Mouse (Mus musculus): ENCODE measurements at regions not wholly inside any gene's neighbourhood (a gene's known extent, or its start where the extent isn't known, plus 50 kb on each side); places are given as distances from the start of the nearest gene placed in this dataset.

DNA sequence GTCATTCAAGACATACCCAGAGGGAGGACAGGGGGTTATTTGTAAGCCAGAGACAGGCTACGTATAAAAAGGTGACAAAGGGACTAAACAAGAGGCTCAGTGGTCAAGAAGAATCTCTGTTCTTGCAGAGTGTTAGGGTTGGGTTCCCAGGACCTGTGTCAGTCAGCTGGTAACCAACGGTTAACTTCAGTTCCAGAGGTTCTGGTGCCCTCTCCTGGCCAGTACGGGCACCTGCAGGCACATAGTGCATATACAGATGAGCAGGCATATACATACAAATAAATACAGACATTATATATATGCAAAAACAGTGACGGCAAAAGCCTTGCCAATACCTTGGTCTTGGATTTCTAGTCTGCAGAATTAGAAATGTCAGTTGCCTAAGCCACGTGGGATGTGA, 170.6 kb downstream of the Gsdmc2 start:
- ATAC-seq (replicated peaks; ENCODE audit: poor library complexity, severe bottlenecking) = no peak

DNA sequence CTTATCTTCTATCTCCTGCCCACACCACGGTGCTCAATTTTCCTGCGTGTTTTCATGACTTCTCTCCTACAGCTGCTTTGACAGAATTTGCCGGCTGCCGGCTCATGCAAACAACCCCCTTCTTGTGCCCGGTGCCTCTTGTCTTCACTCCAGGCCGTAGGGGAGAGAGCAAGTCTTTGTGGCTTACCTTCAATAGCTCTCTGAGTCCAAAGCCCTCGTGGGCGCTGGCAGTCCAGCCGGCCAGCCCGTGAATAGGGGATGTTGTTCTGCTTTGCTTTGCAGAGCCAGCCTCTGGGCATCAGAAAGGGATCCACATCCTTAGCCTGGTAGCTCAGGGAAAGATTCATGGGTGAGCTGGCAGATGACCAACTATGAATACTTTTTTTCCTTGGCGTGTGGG, 173.9 kb downstream of the Gsdmc2 start:
- no peak for ATAC-seq (replicated peaks; ENCODE audit: poor library complexity, severe bottlenecking)

DNA sequence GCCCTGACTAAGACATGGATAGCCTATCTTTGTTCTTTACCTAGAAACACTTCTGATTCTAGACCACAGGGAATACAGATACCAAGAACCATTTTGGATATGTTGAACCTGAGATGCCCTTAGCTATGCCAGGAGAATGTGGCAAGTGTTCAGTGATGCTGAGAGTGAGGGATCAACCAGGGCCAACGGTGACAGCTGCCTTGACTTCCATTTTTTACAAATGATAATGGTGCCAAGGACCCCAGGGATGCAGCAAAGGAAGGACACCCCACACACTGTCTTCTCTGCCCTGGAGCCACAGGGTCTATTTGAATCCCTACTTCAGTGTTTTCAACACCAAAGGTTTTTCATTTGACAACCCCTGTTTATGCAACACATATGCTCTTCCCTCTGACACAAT, 174.4 kb downstream of the Gsdmc2 start:
- no peak for ATAC-seq (replicated peaks; ENCODE audit: poor library complexity, severe bottlenecking)

DNA sequence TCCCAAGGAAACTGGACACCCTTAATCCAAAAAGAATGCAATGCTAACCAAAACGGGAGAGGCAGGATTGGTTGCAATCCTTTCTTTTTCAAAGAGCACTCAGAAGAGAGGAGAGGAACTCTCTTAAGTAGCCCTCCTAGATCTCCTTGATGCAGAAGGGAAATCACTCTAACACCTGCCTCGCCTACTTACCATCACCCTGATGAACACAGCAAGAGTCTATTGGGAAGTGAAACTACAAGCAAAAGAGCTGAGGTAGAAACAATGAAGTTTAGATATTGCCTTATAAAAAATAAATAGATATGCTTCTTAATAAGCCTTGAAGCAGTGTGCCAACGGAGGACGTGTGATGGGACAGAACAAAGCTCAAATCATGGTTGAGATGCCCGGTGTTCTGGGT, 177.4 kb downstream of the Gsdmc2 start:
- peak; percentile 57; the same call in 1 of the 2 replicates for ATAC-seq (replicated peaks; ENCODE audit: poor library complexity, severe bottlenecking)

DNA sequence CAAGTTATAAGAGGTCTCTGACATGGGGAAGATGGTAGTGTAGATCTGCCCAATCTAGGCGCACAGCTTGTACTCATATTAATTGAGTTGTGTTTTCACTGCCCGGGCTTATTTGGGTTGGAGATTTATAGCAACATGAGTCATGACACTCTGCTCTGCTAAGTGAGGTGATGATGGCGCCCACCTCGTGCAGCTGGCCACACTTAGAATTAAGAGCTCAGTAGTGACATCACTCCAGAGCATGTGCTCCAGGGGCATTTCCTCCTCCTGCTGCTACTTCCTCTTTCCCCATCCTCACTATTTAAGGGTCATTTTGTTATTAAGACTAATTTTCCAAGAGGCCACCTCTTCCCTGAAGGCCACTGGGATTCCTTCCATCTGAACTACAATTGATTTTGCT, 179.5 kb downstream of the Gsdmc2 start:
- ATAC-seq (replicated peaks; ENCODE audit: poor library complexity, severe bottlenecking) = peak; percentile 93

DNA sequence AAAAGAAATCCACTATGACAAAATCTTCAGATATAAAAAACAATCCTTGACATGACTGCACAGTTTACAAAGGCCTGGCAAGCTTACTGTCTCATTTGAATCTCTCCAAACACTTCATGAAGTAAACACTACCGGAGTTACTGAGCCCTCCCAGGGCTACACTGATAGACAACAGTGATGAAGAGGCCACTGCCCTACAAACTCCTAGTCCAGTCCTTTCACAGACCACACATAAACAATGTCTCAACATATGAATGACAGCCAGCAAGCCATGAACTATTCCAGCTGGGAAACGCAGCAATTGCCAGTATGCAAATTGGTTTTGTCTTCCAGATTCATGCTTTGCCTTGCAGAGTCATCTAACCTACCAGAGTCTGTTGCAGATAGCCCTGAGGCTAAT, 180.1 kb downstream of the Gsdmc2 start:
- no peak for ATAC-seq (replicated peaks; ENCODE audit: poor library complexity, severe bottlenecking)

DNA sequence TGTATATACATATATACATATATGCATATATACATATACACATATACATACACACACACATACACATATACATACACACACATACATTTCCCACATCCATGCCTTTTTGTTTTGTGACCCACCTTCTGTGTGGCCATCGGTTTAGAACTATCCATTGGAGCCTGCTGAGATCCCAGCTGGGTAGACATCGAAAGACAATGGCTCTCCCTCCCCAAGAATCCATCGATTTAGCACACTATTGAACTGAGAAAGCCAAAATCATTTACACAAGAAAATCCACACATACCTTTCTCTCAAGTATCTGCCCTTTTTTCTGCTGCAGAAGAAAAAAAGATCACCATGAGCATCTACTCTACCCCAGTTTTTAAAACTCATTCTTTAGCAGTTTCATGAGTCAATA, 182.8 kb downstream of the Gsdmc2 start:
- no peak for ATAC-seq (replicated peaks; ENCODE audit: poor library complexity, severe bottlenecking)

DNA sequence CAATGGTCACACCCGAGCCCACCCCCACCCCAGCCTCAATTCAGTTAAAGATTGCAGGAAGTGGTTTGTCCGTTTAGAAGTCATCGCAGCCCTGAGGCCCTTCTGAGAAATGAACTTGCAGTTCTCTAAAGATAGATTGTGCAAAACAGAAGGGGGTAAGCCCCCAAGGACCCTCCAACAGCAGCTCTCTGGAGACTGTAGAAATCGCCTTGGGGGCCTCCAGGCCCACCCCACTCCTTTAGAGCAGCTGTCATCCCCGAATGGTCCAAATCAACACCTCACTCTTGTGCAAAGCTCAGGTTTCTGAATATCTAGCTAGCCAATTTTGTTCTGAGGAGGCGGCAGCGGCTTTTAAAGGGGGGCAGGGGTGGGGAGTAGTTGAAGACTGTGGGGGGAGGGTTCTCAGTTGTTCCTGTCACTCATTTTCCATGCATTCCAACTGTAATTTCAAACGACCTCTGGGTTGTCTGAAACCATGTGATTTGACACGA, 186.9 kb downstream of the Gsdmc2 start:
- peak; percentile 81 for ATAC-seq (replicated peaks; ENCODE audit: poor library complexity, severe bottlenecking)

DNA sequence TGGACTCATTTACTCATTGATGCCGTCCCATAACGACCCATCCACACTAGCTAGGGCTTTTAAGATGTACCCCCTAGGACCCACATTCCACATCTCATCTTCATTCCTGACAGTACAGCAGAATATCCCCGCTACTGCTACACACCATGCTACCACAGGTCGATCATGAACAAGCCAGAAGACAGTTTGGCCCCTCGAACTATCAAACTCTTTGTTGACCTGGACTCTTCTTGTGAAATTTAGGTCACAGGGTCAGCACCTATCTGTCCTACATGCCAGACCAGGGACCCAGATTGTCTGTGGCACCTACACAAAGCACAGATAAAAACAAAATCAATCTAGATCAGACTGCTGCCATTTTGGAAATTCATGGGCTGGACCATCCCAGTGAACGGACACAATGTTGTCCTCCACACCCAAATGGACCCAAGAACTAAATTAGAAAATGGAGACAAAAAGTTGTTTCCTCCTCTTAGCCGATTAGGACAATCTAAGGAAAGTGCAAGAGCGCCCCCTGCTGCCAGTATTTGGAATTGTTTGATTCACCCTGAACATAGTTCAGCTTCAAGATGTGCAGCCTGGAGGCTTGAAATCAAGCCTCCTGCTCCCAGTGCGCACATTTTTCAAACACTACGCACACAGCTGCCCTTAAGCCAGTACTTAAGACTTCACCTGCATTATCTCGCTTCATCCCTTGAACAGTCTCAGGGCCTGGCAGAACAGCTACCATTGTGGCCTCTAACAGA, 192.6 kb downstream of the Gsdmc2 start:
- ATAC-seq (replicated peaks; ENCODE audit: poor library complexity, severe bottlenecking) = 0 out of 2 replicates have a peak, but pooled peaks have one; percentile 13

DNA sequence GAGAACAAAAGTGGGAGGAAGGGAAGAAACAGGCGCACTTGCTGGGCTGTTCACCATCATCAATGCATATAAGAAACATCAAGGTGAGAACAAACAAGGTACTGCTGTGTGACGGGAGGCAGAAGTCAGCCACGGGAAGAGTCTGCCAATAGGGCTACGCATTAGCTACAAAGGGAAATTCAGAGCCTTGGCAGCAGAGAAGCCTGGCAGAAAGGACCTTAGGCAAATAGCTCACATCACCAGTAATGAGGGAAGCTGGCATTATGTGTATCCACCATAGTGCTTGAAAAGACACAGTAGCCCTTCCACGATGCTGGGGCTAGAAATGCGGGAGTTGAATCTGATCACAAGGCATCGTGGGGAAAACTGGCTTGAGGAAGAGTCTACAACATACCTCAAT, 193.9 kb downstream of the Gsdmc2 start:
- ATAC-seq (replicated peaks; ENCODE audit: poor library complexity, severe bottlenecking) = no peak

DNA sequence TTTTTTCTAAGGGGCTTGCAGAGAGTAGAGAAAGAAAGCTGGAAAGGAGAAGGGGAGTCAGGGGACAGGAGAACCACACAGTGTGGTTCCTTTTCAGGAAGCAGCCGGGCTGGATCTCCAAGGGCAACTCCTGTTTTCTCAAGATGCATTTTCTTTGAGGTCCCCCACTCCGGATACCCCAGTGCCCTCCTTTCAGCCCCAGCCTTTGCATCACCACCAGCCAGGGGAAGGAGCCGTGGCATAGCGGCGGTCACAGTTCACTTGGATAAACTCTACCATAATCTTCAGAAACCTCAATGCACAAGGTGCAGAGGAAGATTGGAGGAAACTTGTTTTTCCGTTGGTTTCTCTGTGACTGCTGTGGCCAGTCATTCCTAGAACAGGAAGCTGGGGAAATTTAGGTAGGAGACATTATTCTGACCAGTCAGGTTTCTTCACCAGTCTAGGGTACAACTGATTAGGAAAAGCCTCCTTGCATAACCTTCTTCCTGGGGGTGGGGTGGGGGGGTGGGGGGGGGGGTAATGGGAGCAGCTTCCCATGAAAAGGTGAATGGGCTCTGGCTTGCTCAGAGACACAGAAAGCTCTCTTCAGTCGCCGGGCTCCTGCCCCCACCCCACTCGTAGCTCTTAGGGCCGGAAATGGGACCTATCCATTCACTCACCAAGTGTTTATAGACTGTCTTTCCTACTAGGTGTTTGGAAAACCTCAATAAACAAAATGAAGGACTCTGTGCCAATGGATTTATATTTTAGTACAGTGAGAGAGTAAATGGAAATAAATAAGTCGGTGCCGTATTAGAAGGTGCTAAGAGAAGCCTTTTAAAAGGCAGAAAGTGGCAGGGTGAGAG, 196.6 kb downstream of the Gsdmc2 start:
- ATAC-seq (replicated peaks; ENCODE audit: poor library complexity, severe bottlenecking) = peak; percentile 93

DNA sequence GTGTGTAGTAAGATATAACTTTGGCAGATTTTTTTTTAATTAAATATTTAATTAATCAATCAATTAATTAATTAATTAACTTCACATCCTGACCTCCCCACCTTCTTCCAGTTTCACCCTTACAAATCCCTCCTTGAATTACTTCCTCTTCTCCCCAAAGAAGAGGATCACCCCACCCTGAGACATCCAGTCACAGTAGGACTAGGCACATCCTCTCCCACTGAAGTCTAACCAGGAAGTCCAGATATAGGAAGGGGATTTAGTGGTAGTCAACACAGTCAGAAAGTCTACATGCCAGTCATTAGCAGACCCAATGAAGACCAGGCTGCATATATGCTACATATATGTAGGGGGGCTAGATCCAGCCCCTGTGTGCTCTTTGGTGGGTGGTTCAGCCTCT, 220.2 kb downstream of the Gsdmc2 start:
- peak; percentile 65 for ATAC-seq (replicated peaks; ENCODE audit: poor library complexity, severe bottlenecking)

DNA sequence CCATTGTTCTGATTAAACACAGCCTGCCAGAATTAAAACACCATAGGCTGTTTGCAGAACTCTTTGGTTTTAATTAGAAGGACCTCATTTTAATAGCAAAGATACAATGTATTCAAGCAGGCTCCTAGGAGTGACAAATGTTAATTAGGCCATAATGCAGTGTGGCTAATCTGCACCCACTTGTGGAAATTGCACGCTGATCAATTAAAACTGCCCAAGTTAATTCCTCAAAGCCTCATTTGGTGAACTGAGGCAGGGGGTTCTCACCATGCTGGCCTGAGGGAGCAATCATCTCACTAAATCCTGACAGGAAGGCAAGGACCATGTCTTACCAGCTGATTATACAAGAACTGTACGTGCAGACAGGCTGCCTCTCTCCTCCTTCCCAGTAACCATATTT, 220.7 kb downstream of the Gsdmc2 start:
- no peak for ATAC-seq (replicated peaks; ENCODE audit: poor library complexity, severe bottlenecking)

DNA sequence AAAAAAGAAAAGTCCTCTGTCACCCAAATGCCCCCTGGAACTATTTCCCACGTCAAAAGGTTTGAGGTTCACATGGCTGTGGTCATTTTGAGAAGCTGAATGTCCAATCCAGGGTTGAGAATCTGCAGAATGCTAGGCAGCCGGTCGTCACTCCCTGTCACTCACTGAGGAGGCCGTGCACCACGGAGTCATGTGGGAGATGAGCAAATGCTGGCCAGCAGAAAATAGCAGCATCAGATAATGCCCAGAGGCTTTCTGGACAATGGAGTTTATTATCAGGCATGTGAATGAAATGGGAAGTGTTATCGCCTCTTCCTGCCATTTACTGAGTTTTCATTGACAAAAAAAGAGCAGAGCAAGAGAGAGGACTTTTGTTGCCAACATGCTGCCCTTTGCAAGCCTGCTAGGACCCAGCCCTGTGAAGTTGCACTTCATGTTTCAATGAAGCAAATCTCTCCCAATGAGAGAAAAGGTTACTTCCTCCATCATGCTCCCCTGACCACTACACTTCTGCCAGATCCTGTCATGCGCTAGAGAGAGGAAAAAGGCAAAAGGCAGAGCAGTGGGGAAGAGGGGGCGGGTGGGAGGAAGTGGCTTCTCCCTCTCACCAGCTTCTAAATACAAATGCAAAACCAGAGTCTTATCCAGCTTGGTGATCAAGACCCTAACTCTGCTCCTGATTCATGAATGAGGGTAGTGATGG, 228.3 kb downstream of the Gsdmc2 start:
- peak; percentile 76 for ATAC-seq (replicated peaks; ENCODE audit: poor library complexity, severe bottlenecking)

DNA sequence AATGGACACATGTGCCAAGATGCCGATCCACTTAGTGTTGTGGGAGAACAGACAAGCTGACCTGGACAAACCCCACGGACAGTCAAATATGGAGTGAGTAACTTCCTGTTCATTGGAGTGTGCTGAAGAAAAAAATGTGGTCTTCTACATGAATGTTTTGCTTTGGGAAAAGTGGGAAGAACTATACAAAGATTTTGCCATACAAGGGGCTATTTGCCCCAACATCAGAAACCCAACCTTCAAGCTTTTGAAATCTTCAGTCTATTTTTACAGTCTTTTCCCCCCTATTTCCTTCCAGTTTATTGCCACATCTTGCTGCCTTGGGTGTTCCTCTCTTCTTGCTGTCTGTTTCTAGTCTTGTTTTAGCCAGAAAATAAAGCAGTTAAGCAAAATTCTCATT, 230.8 kb downstream of the Gsdmc2 start:
- peak; percentile 38 for ATAC-seq (replicated peaks; ENCODE audit: poor library complexity, severe bottlenecking)

DNA sequence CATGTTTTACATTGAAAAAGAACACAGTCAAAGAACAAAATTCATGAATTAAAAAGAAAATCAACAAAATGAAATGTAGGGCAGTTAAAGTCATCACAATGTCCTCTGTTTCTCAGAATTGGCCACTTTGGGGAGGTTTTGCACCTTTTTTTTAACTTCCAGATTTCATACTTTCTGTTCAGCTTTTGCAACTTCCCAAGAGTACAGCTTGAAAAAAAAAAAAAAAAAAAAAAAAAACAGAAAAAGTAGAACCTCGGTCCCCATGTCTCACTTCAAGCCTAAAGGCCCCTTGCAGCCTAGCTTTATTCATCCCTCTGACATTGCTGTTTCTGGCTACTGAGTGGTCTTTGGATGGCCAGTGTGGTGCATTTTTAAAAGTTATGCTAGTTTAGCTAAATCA, 231.9 kb downstream of the Gsdmc2 start:
- 0 out of 2 replicates have a peak, but pooled peaks have one; percentile 5 for ATAC-seq (replicated peaks; ENCODE audit: poor library complexity, severe bottlenecking)

DNA sequence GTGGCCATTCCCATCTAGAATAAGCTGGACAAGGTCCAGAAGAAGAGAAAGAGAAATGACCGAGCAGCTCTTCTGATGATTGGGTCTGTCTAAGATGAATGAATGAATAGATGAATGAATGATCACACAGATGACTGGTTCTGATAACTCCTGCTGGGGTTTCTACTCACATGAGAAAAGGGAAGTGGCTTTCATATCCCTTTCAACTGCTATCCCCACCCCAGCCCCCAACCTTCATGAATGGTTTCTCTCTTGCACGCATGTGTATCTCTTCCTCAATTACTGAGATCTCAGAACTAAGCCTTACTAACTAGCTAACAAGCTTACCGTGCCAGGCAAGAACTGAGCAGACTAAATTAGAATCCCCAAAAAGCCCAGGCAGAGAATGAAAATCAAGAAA, 233.8 kb downstream of the Gsdmc2 start:
- peak; percentile 88 for ATAC-seq (replicated peaks; ENCODE audit: poor library complexity, severe bottlenecking)

DNA sequence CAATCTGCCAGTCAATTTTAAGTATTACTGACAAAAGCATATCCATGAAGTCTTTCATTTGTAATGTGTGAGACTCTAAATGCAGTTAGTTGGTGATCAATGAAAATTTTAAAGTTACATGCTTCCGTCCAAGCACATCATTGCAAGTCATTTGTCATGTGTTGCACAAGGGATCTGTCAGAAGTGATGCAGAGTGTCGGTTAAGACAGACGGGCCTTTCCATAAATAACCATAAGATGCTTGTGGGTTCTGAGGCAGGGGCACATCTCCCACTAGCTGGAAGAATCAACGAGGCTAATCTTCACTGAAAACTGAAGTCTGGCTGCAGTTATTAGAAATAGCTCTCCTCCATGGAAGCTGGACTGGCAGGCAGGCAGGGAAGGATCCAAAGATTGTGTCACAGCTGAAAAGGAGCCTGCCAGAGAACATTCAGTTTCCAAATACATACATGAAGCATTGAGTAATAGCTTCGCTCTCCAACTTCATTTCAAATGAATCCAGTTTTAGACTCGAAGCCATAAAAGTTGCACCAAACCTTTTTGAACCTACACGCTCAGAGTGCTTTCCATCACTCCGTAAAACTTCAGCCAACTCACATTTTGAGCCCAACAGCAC, 241.8 kb downstream of the Gsdmc2 start:
- peak; percentile 68 for ATAC-seq (replicated peaks; ENCODE audit: poor library complexity, severe bottlenecking)

DNA sequence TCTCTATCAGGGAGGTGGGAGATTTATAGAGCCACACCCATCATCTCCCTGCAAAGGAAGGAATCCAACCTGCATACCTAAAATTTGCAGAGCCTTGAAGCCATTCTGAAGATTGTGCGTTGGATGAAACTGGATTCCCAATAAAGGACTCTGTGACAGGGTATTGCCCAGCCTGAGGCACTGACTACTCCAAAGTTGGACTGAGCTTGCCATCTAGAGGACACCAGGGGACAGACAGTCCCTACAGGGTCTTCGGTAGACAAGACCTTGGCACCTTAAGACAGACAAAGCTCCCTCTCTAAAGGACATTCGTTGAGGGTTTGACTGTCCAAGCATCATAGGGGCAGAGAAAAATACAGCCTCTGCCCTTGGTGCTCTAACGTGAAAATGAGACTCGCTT, 243.4 kb downstream of the Gsdmc2 start:
- ATAC-seq (replicated peaks; ENCODE audit: poor library complexity, severe bottlenecking) = peak; percentile 64

DNA sequence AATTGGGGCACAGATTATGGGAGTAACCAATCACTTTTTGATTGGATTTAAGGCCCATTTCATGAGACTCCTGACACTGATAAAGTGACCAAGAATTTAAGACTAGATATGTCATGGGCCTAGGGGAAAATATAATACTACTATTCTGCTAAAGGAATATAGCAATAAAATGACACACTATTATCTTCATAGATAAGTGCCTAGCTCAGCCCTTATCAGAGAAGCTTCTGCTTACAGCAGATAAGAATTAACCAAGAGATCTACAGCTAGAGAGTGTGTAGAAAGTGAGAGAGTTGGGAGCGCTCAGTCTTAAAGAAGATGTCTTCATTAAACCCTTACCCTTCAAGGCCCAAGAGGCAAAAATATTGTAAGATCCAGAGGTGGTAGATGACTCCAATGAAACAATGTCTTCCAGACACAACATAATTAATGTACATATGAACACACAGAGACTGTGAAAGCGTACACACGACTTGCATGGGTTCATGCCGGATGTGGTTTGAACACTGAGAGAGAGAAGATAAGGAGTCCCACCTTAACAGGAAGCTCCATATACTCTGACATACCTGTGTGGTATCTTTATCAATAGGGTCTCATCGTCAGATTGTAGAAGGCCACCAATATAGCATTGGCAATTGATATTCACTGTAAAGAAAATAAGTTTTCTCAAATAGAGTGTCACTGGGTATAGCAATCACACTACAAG, 252.1 kb downstream of the Gsdmc2 start:
- ATAC-seq (replicated peaks; ENCODE audit: poor library complexity, severe bottlenecking) = no peak

Data from granulocyte monocyte progenitor cell, adult 5-6 weeks (primary cell).